Mouse (Mus musculus) natural killer cell, adult 2 months (primary cell): ENCODE measurements around the gene Gmcl1.

Source experiments
- DNase-seq, 2 experiments: peaks; one replicate each; pipeline ENCODE4 v3.0.0; 2022; ENCODE audit warnings: low spot score in 2 of 2

The Gmcl1 gene

GRCm38 (mm10) chr6:86736313-86736712, 3.1 kb upstream of the Gmcl1 start:
- no peak for DNase-seq

- no peak for DNase-seq
Observed at GRCm38 (mm10) chr6:86732276-86733173, 658 bp downstream of the Gmcl1 start.

GRCm38 (mm10) chr6:86728711-86729110, 4.5 kb downstream of the Gmcl1 start:
- no peak for DNase-seq

GRCm38 (mm10) chr6:86721977-86722376, 11.2 kb downstream of the Gmcl1 start:
- DNase-seq = no peak

- no peak for DNase-seq
Observed at GRCm38 (mm10) chr6:86708072-86708774, 25.0 kb downstream of the Gmcl1 start.

- no peak for DNase-seq
Observed at GRCm38 (mm10) chr6:86702577-86702976, 30.6 kb downstream of the Gmcl1 start.

- no peak for DNase-seq
Observed at GRCm38 (mm10) chr6:86697903-86698302, 35.3 kb downstream of the Gmcl1 start.

GRCm38 (mm10) chr6:86696213-86696612, 37.0 kb downstream of the Gmcl1 start:
- no peak for DNase-seq

- peak; percentile 62 to 74 for DNase-seq
Observed at GRCm38 (mm10) chr6:86694465-86694864, 38.7 kb downstream of the Gmcl1 start.

- no peak for DNase-seq
Observed at GRCm38 (mm10) chr6:86689671-86690070, 43.5 kb downstream of the Gmcl1 start.

GRCm38 (mm10) chr6:86686971-86687370, 46.2 kb downstream of the Gmcl1 start:
- no peak for DNase-seq

- no peak for DNase-seq
Observed at GRCm38 (mm10) chr6:86684655-86685011, 48.5 kb downstream of the Gmcl1 start.

GRCm38 (mm10) chr6:86683872-86684654, 49.1 kb downstream of the Gmcl1 start, which contains the start of gene Snrnp27:
Gene Snrnp27, minus strand, starts transcription at chr6:86684522.
- peak; percentile 87 to 91 for DNase-seq

GRCm38 (mm10) chr6:86681289-86681688, 51.9 kb downstream of the Gmcl1 start:
- DNase-seq = no peak

- no peak for DNase-seq
Observed at GRCm38 (mm10) chr6:86678341-86678740, 54.8 kb downstream of the Gmcl1 start.

- peak; percentile 69 to 71 for DNase-seq
Observed at GRCm38 (mm10) chr6:86670873-86671272, 62.3 kb downstream of the Gmcl1 start.

GRCm38 (mm10) chr6:86669240-86669727, 63.9 kb downstream of the Gmcl1 start:
- peak; percentile 100 for DNase-seq

- DNase-seq = no peak
Observed at GRCm38 (mm10) chr6:86668580-86669239, 64.5 kb downstream of the Gmcl1 start, which contains the start of gene Mxd1. Gene Mxd1, minus strand, starts transcription at chr6:86669161.

- DNase-seq = no peak
Observed at GRCm38 (mm10) chr6:86667061-86667460, 66.1 kb downstream of the Gmcl1 start.

- no peak for DNase-seq
Observed at GRCm38 (mm10) chr6:86665560-86666307, 67.4 kb downstream of the Gmcl1 start.

- no peak for DNase-seq
Observed at GRCm38 (mm10) chr6:86665076-86665475, 68.1 kb downstream of the Gmcl1 start.
